Mouse (Mus musculus) 3T3-L1 (cell line): ENCODE data around the gene Vsig10l.
A peak's percentile ranks its signal among the peaks of the same experiment; 100 is the strongest.

Experiments
- DNase-seq: peaks from one replicate; pipeline ENCODE4 v3.0.0-alpha.2; 2015; ENCODE audit warnings: low read depth, low spot score

The Vsig10l gene

DNA sequence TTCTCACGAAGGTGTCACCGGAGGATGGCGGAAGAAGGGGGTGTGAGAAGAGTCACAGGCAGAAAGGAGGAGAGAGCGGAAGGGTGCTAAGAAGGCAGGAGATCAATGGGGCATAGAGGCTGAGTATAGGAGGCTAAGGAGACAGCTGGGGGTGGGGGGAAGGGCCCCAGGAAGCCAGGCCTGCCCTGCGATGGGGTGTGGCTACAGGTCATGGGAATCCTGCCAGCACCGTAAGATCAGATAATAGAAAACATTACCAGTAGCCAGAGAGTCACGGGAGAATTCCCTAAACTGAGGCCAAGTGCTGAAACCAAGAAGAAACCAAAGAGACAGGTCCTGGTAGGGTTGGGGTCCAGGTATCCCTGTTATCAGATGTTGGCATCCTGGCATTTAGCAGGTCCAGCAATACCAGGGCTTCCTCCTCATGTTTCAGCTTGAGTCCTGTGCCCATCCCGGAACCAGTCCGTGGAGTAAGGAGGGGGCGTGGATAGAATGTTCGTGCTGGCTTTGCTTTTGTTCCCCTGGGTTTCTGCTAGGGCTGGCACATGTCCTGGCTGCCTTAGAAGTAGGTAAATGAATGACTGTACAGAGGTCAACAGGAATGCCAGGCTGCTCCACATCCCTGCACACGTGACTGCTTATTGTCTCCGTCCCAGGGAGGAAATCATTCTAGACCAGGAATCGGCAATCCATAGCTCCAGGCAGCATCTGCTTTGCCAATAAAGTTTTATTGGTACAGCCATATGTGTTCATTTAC lies 9.2 kb upstream of the Vsig10l start:
- no peak for DNase-seq

DNA sequence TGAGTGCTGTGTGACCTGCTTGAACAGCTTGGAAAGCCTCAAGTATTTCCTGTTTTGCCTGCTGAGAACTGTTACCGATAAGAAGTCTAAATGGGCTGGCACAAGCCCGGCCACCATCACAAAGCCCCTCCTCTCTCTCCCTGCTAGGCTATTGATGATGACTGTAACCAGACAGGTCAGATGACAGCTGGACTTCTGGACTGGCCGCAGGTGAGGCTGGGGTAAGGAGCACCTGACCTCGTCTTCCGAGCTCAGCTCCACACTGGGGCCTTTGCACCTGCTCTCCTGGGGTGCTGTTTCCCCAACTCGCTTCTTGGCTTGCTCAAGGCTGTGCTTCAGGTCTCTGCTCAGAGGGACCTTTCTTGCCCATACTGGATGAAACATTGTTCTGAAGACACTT lies 8.6 kb upstream of the Vsig10l start:
- DNase-seq = no peak

DNA sequence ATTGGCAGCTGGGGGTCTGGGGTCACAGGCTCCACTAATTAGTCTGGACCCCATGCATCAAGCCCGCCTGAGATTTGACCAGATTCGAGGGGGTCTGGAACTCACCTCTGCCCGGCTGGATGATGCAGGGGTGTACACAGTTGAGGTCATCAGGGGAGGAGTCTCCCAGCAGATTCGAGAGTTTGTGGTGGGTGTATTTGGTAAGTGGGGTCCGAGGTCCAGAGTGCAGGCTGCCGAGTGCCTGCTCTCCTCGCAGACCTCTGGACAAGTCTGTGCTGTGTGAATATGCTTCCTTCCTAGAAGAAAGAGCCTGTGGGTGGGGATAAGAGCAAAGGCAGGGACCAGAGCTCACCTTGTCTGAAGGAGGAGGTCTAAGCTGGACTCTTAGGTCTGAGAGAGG lies 1.0 kb downstream of the Vsig10l start:
- DNase-seq = no peak

DNA sequence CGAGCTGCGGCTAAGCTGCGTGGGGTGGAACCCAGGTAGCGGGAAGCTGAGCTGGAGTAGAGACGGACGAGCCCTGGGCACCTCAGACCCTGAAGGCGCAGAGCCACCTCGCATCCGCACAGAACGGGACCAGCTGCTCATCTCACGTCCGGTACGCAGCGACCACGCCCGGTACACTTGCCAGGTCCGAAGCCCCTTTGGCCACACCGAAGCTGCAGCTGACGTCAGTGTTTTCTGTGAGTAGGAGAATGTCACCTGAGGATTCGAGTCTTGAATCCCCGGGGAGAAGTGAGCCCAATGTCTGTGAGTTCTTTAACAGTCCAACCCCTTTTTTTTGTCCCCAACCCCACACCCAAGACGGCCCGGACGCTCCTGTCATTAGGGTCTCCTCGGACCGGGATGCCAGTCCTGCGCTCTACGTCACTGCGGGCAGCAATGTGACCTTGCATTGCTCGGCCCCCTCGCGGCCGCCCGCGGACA lies 2.0 kb downstream of the Vsig10l start:
- DNase-seq = no peak

DNA sequence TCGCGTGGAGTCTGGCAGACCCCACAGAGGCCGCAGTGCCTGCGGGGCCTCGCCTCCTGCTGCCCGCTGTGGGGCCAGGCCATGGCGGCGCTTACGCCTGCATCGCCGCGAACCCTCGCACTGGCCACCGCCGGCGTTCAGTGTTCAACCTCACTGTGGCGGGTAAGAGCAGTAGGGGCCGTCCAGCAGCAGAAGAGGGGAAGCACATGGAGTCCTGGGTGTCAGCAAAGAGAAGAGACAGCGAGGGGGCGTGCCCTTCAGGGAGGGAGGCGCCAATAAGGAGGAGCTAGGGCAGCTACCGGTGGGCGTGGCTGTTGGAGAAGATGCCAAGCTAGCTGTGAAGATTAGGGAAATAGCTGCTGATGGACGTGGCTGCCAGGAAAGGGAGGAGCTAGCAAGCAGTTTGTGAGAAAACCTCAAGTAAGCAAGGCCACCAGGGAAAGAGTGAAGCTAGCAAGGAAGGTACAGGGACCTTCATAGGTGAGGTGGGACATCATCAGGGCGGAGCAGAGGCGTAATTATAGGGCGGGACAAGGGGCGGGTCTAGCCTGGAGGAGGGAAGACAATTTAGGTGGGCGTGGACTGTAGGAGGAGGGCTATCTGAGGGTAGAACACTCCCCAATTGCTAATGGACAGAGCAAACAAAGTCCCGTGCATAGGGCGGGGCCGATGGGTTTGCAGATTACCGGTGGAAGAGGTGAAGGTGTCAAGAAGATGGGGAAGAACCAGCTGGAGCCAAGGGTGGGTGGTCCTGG lies 2.6 kb downstream of the Vsig10l start:
- peak; percentile 93 for DNase-seq

DNA sequence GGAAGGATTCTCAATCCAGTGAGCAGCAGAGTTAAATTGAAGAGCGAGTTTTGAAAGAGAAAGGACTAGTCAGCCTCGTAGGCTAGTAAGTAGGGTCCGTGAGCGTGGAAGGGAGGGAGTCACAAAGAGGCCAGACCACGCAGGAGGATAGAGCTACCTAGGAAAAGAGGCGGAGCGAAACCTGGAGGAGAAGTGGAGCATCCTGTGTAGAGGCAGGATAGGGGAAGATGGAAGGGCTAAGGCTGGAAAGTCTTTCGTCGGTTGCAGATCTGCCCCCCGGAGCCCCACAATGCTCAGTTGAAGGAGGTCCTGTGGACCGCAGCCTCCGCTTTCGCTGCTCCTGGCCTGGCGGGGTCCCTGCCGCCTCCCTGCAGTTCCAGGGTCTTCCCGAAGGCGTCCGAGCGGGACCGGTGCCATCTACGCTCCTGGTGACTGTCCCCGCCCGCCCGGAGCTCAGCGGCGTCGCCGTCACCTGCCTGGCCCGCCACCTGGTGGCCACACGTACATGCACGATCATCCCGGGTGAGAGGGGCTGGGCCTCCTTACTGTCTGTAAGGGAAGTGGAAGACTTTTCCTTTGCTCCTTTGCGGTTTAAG lies 3.2 kb downstream of the Vsig10l start:
- DNase-seq = peak; percentile 79

DNA sequence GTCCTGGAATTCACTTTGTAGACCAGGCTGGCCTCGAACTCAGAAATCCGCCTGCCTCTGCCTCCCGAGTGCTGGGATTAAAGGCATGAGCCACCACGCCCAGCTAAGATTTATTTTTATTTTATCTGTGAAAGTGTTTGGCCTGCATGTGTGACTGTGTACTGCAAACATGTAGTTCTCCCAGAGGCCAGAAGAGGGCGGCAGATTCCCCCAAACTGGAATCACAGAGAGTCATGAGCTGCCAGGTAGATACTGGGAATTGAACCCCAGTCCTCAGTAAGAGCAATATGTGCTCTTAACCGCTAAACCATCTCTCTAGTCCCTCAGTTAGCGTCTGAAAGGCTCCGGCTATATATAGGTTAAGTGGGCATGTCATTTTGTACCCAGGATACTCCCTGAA lies 7.4 kb downstream of the Vsig10l start:
- DNase-seq = peak; percentile 72

DNA sequence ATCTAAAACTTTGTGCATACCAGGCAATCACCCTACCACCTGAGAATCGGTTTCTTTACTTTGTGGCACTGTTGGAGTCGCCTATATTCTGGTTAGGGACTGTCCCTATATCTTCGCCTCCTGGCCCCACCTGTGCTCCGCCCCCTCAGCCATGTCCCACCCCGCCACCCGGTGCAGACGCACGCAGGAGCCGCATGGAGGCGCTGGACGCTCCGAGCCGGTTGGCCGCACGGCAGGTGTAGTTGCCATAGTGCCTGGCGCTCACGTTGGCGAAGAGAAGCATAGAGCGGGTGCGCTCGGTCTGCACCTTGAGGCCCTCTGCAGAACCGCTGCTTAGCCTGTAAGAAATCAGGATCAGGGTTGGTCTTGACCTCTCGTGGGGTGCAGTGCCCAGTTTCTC lies 12.8 kb downstream of the Vsig10l start:
- DNase-seq = no peak

DNA sequence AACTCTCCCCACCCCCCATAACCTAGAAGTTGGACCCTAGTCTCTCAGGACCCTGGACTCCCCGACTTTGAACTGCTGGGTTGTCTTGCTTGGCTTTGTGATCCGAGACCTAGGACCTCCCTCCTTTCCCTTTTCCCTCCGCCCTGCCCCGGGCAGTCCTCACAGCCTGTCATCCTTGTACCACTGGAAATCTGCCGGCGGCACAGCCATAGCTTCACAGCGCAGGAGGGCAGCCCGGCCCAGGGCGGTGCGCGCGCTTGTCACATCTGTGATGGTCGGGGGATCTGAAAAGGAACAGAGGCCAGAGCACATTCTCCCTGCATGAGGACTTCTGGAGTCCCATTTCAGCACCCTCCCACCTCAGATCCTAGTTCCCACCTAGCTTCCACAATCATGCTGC lies 13.4 kb downstream of the Vsig10l start:
- no peak for DNase-seq

DNA sequence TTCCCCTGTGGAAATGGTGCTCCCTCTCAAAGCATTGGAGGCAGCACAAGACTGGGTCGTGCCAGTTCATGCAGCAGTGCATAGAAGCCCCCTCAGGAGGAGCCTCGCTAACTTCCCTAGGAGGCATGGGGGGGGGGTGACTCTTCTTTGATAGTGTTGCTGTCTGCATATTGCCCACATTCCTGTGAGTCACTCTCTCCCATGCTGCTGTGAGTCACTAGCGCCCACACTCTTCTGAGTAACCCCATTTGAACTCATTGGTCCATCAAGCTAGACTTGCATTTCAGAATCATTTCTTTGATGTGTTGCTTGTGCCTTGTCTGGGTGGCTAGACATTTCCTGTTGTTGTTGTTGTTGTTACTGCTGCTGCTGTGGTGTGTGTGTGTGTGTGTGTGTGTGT lies 18.2 kb downstream of the Vsig10l start:
- DNase-seq = peak; percentile 87

DNA sequence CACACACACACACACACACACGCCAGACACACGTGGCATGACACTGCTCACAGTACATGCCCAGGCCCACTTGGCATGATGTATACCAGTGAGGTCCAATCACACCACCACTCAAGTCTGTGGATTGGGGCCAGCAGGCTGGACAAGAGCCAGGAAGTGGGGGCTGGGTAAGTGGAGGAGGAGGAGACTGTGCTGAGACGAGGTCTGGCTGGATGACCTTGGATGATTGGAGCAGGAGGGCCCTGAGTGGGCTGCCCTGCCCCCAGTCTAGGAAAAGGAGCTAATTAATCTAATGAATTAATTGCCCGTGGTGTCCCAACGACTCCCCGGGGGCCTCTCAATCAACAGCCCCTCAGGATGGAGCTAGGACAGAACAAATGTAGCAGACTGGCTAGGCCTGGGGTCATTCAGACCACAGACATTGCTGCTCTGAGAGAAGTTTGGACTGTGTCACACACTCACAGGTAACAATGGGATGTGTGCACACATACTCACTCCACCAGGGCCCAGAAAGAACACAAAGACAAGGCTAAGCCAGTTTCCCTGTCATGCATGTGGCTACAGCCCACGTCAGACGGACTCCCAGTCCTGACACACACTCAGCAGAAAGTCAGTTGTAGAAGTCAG lies 19.3 kb downstream of the Vsig10l start:
- no peak for DNase-seq

DNA sequence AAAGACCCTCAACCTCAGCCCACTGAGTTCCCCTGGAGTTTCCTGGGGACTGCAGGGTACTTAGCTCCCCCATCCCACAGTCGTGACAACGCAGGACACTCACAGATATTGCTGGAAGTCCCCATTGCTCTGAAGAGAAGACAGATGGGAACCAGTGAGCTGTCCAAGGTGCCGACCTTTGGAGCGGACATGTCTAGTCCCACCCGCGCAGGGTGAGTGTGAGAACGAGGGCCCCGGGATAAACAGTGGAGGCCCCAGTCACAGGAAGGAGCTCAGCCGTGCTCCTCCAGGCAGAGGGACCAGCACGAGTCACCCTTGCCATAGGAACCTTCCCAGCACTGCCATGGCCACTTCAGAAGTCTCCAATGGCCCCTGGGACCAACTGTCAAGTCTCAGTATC lies 20.3 kb downstream of the Vsig10l start:
- peak; percentile 41 for DNase-seq

DNA sequence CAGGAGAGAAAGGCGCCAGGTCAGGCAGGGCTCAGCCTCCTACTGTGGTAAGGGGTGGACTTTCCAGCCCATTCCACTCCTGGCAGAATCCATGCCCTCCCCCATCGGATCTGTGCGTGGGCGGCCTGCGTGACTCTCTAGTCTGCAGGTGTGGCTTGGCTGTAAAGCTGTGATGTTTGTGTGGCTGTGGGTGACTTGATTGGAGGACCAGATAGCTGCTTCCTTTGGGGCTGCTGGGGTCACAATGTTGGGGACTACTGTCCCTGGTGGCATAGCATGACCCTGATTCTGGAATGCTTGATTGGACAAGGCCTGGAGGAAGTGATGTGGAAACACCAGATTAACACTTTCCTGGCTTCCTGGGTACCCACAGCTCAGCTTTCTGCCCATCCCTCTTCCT lies 25.7 kb downstream of the Vsig10l start:
- no peak for DNase-seq

DNA sequence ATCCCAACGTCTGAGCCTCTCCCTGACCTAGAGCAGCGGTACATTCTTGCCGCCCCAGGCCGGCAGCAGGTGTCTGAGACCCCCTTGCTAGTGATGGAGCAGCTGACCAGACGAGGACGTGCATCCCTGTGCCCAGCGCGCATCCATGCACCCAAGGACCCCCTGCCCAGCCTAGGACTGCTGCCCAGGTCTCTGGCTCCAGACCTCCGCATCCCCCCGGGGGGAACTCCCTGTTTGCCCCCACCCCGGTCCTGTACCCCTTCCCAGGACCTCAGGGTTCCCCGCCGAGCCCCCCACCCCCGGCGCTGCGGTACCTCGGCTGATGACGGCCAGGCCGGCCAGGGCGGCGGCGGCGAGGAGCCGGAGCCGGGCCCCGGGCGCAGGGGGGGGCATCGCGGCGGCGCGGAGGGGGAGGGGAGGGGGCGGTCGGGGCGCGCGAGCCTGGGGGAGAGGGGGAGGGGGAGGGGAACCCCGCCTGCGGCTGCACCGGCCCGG lies 26.7 kb downstream of the Vsig10l start, which contains the start of gene Iglon5:
Iglon5 (minus strand) TSS at position 445 of the 495 bp plus-strand sequence.
- DNase-seq = no peak

DNA sequence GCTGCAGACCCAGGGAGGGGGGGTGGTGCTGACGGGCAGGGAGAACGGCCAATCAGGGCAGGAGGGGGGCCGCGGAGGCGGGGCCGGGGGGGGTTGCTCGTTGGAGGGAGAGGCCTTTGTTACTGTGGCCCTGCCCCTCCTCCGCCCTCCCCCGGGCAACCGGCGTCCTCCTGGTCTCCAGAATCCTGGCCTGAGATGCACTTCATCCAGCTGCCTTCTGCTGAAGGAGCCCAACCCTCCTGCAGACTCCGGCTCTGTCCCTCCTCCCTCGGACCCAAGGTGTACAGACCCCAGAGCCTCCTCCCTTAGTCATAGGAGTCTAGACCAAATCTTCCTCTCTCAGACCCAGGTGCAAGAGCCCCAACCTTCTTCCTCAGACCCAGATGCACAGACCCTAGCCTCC lies 27.2 kb downstream of the Vsig10l start:
- peak; percentile 48 for DNase-seq

DNA sequence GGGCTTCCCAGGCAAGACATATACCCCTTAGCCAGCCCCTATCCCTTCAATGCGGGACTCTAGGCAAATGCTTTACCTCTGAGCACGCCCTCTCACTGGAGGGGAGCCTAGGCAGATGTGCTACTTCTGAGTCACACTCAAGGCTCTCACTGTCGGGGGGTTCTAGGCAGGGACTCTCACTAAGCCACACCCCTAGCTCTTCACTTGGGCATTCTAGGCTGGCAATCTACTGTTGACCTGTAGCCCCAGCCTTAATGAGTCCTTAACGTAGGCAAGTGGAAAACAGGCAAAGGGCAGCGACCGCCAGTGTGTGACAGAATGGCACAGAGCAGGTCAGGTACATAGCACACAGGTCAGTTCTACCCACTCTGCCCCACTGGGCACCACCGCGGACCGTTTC lies 27.9 kb downstream of the Vsig10l start:
- no peak for DNase-seq

DNA sequence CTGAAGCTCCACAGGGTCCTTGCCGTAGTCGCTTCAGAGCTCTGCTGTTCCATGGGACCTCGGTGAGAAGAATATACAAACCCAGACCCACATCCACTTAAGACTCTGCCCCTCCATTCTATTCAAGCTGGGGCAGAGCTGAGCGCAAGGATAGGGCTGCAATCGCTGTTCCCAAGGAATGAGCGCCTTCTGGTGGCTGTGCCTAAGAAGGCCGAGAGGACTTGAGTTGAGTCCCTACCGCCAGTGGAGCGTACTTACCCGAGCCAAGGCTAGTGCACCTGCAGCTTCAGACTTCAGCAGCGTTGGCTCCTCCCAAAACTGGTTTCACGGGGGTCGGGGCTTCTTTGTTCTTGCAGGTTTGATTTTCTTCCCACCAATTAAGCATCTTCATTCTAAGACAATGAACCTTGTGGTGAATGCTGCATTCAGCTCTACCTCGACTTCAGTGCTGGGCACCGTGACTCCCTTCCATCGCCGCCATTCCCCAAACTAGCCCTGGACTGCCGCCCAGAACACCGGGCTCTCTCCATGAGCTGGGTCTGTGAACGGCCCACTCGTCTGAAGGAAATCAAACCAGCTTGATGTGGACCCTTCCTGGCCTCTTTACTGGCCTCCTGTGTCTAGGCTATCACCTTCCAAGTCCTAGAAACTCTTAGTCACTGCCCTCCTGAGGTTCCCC lies 32.5 kb downstream of the Vsig10l start:
- no peak for DNase-seq

DNA sequence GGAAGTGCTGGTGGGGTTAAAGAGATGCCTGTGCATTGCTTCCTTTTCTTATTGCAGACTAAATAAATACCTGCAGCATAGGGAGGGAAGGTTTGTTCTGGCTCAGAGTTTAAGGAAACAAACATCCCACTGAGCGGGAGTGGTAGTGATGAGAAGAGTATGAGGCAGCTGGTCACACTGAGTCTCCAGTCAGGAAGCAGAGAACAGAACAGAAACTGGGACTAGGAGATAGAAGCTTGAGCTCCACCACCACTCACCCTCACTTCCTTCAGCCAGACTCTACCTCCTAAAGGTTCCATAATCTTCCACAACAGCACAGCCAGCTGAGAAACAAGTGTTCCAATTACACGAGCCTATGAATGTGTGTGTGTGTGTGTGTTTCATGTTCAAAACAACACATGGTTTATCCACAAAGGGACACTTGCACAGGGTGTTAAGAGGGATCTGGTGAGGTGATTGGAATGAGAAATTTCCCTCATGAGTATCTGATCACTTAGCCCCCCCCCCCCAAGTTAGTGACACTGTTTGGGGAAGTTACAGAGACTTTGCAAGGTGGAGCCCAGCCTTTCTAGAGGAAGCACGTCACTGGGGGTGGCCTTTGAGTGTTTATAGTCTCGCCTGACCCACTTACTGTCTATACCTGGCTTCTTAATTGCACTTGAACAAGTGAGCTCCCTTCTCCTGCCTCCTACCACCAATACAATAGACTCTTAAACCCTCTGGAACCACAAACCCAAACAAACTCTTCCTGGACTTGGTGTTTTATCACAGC lies 48.9 kb downstream of the Vsig10l start:
- no peak for DNase-seq

DNA sequence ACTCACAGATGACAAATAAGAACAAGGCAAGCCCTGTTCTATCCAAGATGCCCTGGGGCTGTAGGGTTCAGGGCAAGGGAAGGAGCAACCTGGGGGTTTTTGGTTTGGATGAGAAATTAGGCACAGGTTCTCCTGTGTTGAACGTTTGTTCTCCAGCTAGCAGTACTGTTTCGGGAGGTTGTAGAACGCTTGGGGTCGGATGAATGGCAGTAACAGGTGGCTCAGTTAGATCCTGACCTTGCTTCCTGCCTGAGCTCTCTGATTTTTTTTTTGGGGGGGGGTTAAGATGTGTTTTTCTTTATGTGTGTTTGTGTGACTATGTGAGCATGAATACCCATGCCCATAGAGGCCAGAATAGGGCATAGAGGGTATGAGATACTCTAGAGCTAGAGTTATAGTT lies 49.6 kb downstream of the Vsig10l start:
- no peak for DNase-seq

DNA sequence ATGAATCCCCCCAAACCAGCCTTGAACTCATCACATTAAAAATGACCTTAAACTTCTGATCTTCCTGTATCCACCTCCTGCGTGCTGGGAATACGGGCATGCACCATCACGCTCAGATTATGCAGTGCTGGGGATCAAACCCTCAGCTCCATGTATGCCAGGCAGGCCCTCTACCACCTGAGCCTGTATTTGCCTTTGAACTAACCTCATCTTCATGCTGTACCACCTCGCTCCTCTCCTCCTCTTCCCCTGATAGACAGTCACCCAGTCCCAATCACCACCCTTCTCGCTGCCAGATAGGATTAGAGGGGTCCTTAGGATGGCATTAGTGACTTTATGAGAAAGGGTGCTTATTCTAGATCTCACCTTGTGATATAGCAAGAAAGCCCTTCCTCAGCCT lies 52.1 kb downstream of the Vsig10l start:
- no peak for DNase-seq

DNA sequence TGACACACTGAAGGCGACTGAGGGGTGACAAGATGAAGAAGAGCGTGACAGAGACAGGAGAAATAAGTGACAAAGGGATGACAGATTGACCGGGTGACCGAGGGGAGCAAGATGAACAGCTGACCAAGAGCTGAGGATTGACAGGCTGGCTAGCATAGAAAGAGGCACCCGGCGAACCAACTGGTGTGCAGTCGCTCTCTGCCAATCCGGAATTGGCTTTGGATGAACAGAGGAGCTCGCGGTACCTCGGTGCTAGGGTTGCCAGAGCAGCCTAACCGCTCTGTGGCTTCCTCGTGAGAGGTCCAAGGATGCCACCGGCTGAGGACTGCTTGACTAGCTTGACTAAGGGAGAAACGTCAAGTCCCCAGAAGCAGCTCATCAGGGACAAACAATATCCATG lies 55.4 kb downstream of the Vsig10l start:
- no peak for DNase-seq
